Mouse (Mus musculus): Measurements from ENCODE around the gene Notch4.

- TF ChIP-seq CTCF (IDR thresholded peaks at IDR 0.05; ENCODE audit: low read depth) (no peak), EP300 (IDR thresholded peaks at IDR 0.05; ENCODE audit: low read depth) (no peak)
These were observed 5.0 kb upstream of the Notch4 start for GRCm38 (mm10) chr17:34559116-34559515.

All from heart, postnatal 0 days (tissue).